Mouse (Mus musculus): ENCODE measurements at regions not wholly inside any gene's neighbourhood (a gene's known extent, or its start where the extent isn't known, plus 50 kb on each side); places are given as distances from the start of the nearest gene placed in this dataset.

- DNase-seq (ENCODE audit: low read depth), result no peak
Observed at GRCm38 (mm10) chr17:9762436-9762835, 92.9 kb upstream of the Pabpc6 start.

DNA sequence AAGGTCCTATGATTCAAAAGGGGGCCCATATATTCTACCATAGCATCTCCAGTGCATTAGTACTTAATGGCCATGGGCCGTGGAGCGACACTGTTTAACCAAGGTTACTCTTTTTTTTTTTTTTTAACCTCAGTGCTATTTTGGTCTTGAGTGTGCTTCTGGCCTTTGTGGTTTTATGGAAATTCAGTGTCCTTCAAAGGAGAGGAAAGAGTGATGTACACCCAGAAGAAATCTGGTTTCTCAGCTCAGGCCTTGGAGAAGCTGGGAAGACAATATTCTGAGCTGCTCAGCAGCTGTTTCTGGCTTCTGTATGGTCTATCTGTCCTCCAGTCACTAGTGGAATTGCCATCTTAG lies 91.2 kb upstream of the Pabpc6 start:
- DNase-seq (ENCODE audit: low read depth), result no peak

DNA sequence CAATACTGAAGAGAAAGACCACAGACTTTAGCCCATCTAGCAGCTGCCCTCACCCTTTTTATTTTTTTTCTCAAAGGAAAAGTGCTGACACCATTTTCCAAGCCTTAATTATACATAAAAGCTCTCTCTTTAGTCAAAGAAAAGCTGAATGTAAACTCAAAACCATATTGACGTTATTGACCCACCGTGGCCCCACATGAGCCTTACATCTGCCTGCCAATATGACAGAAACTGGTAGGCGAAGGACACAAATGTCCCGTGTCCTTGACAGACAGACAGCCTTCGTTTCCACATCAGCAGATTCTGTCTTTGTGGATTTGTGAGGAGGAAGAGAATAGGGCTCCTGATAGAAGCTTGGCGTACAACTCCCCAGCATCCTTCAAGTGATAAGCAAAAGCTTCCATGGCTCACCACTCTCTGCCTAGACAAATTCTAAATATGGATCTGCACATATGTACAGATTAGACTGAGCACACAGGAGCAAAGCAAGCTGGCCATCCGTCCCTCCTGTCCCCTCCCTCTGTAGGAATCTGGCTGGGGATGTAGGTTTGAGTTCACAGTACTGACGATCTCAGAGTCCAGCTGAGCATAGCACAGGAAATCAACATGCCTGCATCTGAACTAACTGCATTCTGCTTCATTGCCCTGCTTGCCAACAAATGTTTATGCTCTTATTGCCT lies 90.6 kb upstream of the Pabpc6 start:
- no peak for DNase-seq (ENCODE audit: low read depth)

DNA sequence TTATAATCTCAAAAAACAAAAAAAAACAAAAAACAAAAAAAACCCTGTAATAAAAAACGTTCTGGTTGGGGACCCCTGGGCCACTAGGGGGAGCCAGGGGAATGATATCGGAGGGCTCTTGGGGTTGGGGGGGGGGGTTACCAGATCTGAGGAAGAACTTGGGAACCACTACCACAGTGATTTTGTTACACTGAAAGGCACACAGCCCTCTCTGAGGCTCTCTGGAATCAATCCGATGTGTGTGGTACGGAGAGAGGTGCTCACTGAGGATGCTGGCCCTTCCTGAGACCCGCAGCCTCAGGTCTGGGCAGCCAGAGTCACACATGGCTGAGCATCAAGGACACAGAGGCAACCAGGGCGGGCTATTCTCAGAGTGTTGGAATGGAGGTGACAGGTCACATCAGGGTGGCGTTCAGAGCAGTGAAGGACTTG lies 89.9 kb upstream of the Pabpc6 start:
- DNase-seq (ENCODE audit: low read depth), result no peak

GRCm38 (mm10) chr17:9757725-9758251 lies 88.3 kb upstream of the Pabpc6 start:
- no peak for DNase-seq (ENCODE audit: low read depth)

DNA sequence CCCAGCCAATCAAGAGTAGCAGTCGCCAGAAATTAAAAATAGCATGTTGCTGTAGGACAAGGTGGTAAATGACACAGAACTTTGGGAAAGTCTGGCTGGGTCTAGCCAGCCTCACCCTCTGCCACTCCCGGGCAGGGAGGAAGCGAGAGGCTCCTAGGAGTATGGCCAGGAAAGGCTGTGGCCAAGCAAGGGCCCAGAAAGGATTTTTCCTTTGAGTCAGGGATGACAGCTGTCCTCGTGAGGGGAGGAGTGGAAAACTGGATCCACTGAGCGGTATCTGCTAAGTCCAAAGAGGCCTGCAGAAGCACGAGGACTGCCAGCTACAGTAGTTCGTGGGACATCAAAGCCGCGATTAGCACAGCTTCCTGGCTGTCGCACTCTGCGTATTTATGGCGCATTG lies 87.2 kb upstream of the Pabpc6 start:
- no peak for DNase-seq (ENCODE audit: low read depth)

- DNase-seq (ENCODE audit: low read depth), result peak; percentile 25
Observed at GRCm38 (mm10) chr17:9756196-9756595, 86.7 kb upstream of the Pabpc6 start.

- DNase-seq (ENCODE audit: low read depth), result no peak
Observed at GRCm38 (mm10) chr17:9755576-9755975, 86.1 kb upstream of the Pabpc6 start.

DNA sequence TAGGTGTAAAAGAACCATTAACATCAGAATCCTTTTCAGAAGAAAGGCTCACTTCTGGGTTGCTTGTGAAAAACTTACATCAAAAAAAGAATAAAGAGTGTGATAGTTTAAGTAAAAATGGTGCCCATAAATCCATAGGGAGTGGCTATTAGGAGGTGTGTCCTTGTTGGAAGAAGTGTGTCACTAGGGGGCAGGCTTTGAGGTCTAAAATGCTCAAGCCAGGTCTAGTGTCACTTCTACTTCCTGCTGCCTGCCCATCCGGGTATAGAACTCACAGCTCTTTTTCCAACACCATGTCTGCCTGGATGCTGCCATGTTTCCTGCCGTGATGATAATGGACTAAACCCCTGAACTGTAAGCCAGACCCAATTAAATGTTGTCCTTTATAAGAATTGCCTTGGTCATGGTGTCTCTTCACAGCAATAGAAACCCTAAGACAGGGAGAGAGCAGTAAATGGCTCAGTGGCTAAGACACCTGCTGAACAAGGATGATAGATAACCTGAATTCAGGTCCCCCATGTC lies 85.4 kb upstream of the Pabpc6 start:
- no peak for DNase-seq (ENCODE audit: low read depth)

DNA sequence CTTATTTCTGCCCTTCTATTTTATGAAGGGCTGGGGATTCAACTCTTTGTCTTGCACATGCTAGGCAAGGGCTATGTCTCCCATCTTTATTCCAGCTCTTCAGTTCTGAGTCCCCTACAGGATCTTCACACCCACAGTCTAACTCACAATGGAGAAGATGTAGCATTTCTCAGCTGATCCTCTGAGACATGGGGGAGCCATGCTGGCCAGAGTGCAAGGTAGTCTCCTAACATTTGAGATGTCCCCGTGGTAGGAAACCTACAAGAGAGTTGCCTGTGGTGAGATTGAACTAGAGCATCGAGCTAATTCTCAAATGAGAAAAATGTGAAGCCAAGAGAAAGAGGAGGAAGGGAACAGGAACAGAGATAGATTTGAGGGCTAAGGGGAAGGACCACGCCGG lies 83.3 kb upstream of the Pabpc6 start:
- no peak for DNase-seq (ENCODE audit: low read depth)

- no peak for DNase-seq (ENCODE audit: low read depth)
Observed at GRCm38 (mm10) chr17:9751348-9752170, 82.0 kb upstream of the Pabpc6 start.

DNA sequence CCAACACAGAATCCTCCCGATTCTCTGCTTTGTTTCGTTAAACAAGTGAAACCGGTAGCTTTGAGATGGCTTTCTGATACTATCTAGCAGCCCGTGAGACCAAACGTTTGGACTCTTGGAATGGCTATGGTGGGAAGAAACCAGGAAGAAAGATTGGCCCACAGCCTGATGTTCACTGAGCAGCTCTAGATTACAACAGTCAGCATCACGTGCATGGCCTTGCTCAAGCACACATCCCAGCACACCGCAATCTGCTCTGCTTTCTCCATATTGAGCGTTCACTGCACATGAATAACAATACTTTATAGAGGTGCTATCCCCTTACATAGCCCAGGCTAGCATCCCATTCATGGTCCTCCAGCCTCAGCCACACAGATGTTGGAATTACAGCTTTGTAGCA lies 80.5 kb upstream of the Pabpc6 start:
- DNase-seq (ENCODE audit: low read depth), result no peak

GRCm38 (mm10) chr17:9749301-9749700 lies 79.8 kb upstream of the Pabpc6 start:
- no peak for DNase-seq (ENCODE audit: low read depth)

- no peak for DNase-seq (ENCODE audit: low read depth)
Observed at GRCm38 (mm10) chr17:9747893-9748292, 78.4 kb upstream of the Pabpc6 start.

DNA sequence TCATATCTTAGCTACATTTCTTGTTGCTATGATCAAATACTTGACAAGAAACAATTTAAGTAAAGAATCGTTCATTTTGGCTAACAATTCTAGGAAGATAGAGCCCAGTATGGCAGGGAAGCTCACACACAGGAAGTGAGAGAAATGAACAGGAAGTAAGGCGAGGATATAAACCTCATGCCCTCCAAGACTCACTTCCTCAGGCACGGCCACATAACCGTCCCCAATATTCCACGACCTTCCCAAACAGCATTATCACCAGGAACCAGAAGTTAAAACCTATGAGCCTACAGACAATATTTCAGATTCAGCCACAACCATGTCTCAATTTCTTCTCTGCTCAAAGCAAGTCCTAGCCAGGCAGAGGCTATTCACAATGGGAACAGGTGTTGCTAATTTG lies 73.8 kb upstream of the Pabpc6 start:
- DNase-seq (ENCODE audit: low read depth), result no peak

DNA sequence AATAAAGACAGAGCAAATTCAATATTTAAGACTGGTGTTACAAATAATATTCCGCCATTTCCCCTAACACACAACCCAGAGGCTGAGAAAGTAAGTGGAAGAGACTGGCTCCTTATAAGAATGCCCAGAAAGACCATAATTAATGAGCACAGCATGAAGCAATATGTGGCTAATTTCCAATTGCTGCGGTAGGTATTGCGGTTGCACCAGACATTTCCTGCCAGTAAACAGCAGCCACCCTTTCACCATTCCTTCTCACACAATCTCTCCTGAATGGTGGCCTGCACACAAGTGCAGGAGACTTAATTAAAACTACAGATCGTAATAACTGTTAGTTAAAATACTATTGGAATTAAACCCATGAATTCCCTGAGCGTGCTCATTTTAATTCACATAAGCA lies 71.8 kb upstream of the Pabpc6 start:
- DNase-seq (ENCODE audit: low read depth), result no peak

DNA sequence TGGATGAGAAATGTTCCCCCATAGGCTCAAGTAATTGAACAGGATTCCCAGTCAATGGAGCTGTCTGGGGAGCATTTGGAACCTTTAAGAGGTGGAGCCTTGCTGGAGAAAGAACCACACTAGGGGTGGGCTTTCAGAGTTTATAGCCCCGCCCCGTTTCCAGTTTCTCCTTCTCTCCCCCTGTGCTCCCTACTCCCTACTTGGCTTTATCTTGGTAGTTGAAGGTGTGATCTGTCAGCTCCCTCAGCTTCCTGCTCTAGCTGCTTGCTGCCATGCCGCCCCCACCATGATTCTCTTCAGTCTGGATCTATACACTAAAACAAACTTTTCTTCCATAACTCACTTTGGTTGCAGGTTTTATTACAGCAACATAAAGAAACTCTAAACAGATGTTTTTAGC lies 59.5 kb upstream of the Pabpc6 start:
- DNase-seq (ENCODE audit: low read depth), result no peak

- no peak for DNase-seq (ENCODE audit: low read depth)
Observed at GRCm38 (mm10) chr17:9725704-9726469, 56.4 kb upstream of the Pabpc6 start.

- DNase-seq (ENCODE audit: low read depth), result no peak
Observed at GRCm38 (mm10) chr17:9723484-9723883, 54.0 kb upstream of the Pabpc6 start.

GRCm38 (mm10) chr17:9722709-9723108 lies 53.2 kb upstream of the Pabpc6 start:
- DNase-seq (ENCODE audit: low read depth), result no peak
